Mouse (Mus musculus): ENCODE measurements at regions not wholly inside any gene's neighbourhood (a gene's known extent, or its start where the extent isn't known, plus 50 kb on each side); places are given as distances from the start of the nearest gene placed in this dataset.
"Not testable (repeated sequence)": the region's sequence is repeated elsewhere in the genome, so short reads cannot be mapped to it uniquely, and the experiment has no call there.

- DNase-seq (ENCODE audit: low spot score), result no peak
Observed at GRCm38 (mm10) chr7:125166881-125167351, 277.6 kb upstream of the Kdm8 start.

GRCm38 (mm10) chr7:125167666-125168065, 276.8 kb upstream of the Kdm8 start:
- DNase-seq (ENCODE audit: low spot score), result no peak

- no peak for DNase-seq (ENCODE audit: low spot score)
Observed at GRCm38 (mm10) chr7:125181548-125181947, 262.9 kb upstream of the Kdm8 start.

- no peak for DNase-seq (ENCODE audit: low spot score)
Observed at GRCm38 (mm10) chr7:125182266-125182665, 262.2 kb upstream of the Kdm8 start.

- not testable (repeated sequence) for DNase-seq (ENCODE audit: low spot score)
Observed at GRCm38 (mm10) chr7:125183011-125183410, 261.5 kb upstream of the Kdm8 start.

DNA sequence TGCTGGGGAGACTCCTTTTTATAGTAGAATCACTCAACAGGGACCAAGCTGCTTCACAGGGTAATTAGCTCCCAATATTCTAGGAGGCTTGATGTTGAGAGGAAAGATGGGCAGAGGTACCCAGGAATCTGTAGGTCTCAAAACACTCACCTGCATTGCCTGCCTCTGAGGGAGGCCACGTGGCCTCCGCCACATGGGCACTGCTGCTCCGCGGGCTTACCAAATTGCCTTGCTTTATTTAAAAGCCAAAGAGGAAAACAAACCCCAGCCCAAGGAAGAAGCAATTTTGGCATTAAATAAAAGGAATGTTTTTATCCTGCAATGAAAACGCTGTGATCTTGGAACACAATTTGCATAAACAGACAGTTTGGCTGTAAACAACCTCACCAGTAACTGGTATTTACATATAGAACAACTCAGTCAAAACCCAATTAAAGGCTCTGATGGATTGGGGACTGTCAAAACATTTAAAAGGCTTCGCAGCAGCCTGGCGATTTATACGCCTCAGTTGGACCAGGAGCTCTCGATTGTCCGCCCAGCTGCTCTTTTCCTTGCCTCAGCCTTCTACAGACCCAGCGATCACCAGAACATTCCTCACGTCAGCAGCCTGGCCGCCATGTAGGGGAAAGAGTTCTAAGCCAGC, 259.3 kb upstream of the Kdm8 start:
- DNase-seq (ENCODE audit: low spot score), result no peak

DNA sequence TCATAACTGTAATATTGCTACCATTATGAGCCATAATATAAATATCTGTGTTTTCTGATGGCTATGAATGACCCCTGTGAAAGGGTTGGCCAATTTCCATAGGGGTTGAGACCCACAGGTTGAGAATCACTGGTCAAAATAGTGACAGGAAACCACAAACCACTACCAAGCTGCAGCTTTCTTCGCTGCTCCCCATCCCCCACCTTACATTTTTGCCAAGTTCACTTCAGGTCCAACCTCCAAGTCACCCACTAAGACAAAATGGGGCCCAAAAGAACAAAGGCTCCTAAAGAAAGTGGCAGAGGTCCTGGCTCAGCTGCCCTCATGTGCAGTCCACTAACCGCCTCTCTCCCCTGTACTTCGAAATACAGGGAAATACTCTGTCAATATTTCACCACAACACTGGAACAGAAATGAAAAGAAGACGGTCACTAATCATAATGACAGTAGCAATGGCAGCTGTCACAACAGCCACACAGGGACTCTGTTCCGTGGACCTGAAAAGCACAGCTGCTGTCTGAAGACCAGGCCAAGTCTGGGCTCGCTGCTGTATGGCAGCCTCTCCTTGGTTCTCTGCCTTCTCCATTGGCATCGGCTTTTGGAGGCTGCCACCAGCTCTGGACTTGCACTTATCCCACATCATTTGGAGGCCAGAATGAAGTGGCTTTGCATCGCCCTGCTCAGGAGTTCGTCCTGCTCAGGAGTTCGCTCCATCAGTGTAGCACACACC, 257.3 kb upstream of the Kdm8 start:
- no peak for DNase-seq (ENCODE audit: low spot score)

GRCm38 (mm10) chr7:125188986-125189385, 255.5 kb upstream of the Kdm8 start:
- no peak for DNase-seq (ENCODE audit: low spot score)

- no peak for DNase-seq (ENCODE audit: low spot score)
Observed at GRCm38 (mm10) chr7:125190067-125190466, 254.4 kb upstream of the Kdm8 start.

DNA sequence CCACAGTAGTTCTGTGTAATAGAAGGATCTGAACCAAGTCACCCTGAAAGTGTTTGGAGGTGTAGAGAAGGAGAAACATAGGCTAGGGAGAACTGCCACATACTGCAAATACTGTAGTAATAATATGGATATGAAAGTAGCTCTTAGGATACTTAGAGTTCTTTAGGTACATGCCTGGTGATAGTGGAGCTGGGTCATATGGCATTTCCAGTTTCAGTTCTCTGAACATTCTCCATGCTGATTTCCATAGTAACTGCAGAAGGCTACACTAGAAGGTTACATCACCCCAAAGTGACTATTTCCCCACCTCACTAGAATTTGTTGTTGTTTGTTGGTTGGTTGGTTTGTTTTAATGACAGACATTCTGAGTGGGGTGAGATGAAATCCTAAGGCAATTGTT, 253.2 kb upstream of the Kdm8 start:
- DNase-seq (ENCODE audit: low spot score), result no peak

DNA sequence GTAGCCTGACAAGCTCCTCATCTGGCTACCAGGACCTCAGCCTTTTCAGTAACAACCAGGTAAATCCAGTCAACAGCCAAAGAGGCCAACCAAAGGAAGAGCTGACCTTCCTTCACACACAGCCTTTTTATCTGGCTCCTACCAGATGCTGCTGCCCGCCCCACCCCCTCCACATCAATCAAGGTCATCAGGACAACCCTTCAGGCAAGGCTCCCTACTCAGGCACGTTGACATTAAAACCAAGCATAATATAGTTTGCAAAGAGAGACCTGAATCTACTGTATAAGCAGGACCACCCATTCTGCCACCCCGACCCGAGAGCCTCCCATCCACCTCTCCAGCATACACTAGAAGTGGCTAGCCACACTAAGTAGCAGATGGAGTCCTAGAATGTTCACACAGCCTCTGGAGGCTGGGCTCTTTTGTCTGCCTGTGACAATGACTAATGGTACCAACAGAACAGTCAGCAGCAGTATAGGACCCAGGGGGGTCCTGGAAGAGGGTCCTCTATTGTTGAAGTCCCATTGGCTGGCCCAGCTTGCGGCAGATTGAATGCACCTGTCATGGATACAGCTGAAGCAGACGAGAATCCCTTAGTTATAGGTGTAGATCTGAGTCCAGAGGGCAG, 233.0 kb upstream of the Kdm8 start:
- DNase-seq (ENCODE audit: low spot score), result no peak

GRCm38 (mm10) chr7:125214036-125214435, 230.4 kb upstream of the Kdm8 start:
- no peak for DNase-seq (ENCODE audit: low spot score)

DNA sequence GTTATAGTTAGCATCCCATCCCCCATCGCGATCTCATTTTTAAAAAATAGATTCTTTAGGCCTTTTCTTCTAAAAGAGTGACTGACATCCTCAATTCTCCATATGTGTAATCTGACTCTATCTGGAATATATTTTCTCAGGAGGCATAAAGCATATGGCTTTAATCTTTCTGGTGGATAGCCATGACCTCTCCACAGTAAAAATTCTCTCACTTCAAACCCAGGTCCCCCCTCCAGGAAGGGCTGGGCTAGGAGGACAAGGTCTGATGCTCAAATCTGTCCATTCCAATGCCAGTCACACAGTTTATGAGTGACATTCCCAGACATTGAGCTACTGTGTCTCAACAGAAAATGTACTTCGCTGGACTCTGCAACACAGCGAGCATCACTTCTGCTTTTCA, 226.8 kb upstream of the Kdm8 start:
- no peak for DNase-seq (ENCODE audit: low spot score)

- no peak for DNase-seq (ENCODE audit: low spot score)
Observed at GRCm38 (mm10) chr7:125222684-125223083, 221.8 kb upstream of the Kdm8 start.

GRCm38 (mm10) chr7:125234911-125235310, 209.6 kb upstream of the Kdm8 start:
- no peak for DNase-seq (ENCODE audit: low spot score)

GRCm38 (mm10) chr7:125237026-125237425, 207.4 kb upstream of the Kdm8 start:
- DNase-seq (ENCODE audit: low spot score), result no peak

DNA sequence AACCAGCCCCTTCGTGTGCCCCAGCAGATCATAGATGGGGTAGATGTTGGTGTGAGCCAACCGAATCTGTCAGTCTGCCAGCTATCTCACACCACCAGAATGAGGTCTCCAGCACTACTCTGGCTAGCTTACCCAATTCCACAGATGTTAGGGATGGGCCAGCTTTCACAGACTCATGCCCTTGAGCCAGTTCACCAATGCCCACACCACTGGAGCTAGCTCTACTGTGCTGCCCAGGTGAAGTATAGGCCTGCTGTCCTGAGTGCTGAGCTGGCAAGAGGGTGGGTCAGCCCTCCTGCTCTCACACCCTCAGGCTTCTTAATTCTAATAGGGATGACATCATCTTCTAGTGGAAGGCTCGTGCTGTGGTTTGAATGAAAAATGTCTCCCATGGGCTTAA, 201.5 kb upstream of the Kdm8 start:
- DNase-seq (ENCODE audit: low spot score), result no peak

- no peak for DNase-seq (ENCODE audit: low spot score)
Observed at GRCm38 (mm10) chr7:125248386-125248785, 196.1 kb upstream of the Kdm8 start.

GRCm38 (mm10) chr7:125250385-125250784, 194.1 kb upstream of the Kdm8 start:
- no peak for DNase-seq (ENCODE audit: low spot score)

- DNase-seq (ENCODE audit: low spot score), result no peak
Observed at GRCm38 (mm10) chr7:125250970-125251585, 193.4 kb upstream of the Kdm8 start.

DNA sequence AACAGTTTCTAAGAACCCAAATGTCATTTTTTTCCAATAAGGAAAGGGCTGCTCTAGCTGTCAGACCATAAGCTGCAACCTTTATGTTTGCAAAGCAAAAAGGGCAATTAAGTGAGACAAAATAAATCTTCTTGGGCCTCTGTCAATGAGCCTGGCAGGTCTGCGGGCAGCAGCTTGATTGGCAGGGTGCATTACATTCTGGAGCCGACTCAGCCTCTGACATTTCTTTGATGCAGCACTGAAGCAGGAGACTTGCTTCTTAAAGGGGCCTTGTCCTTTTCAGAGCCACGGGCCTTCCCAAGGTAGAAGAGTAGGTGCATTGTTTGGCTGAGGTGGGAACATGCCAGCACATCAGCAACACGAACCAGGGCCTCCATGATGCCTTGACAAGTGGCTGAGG, 190.2 kb upstream of the Kdm8 start:
- DNase-seq (ENCODE audit: low spot score), result no peak

DNA sequence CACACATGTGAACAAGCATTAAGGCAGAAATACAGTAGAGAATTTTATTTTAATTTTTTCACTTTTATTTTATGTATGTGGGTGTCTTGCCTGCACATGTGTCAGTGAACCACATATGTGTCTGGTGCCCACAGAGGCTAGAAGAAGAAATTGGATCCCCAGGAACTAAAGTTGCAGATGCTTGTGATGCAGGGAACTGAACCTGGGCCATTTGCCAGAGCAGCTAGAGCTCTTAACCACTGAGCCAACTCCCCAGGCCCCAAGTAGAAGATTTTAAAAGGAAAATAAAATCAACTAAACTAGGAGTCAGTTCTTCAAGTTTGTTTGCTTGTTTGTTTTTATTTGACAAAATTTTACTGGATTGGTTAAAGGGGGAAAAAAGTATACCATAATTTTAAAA, 185.5 kb upstream of the Kdm8 start:
- DNase-seq (ENCODE audit: low spot score), result no peak

DNA sequence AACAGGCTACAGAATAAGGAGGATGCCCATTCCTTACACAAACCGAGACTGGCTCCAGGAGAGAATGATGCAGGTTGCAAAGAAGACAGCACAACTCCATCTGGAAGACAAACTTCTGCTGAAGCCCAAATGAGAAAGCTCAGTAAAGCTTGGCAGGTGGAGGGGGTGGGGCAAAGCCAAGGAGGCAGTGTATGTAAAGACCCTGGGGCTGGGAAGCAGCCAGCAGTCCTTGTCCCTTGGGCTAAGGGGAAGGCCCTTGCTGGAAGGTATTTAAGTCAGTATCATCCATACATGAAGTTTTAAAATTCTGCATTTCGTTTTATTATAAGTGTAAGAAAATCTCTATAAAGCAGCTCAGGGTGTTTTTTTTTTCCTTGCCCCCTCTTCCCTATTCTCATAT, 182.3 kb upstream of the Kdm8 start:
- DNase-seq (ENCODE audit: low spot score), result no peak

All from lung, postnatal 25 days (tissue).